Mouse (Mus musculus) liver, embryonic 14.5 days (tissue): ENCODE results near the gene Map7d1.

Experiments
- CTCF ChIP-seq: IDR thresholded peaks from 2 replicates; pipeline ENCODE4 v1.5.1; 2016; ENCODE audit warnings: antibody characterized with exemption, low read depth, control low read depth
- EP300 ChIP-seq: IDR thresholded peaks from 2 replicates; pipeline ENCODE4 v1.6.1; 2016; ENCODE audit warnings: antibody characterized with exemption, low read depth

DNA sequence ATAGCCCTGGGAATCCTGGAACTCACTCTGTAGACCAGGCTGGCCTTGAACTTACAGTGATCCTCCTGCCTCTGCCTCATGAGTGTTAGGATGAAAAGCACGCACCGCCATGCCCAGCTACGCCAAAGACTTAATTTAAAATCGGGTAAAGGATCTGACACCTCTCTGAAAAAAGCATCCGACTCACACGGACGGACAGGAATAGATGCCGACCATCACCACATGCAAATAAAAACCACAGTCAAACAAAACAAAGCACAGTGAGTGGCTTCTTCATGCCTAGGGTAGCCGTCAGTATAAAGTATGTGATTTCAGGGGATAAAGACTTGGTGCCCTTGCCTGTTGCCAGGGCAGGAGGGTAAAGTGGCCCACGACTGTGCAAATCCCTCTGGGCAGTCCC lies 36.1 kb downstream of the Map7d1 start:
- TF ChIP-seq CTCF (no peak), EP300 (no peak)
